In the genomic region with DNA sequence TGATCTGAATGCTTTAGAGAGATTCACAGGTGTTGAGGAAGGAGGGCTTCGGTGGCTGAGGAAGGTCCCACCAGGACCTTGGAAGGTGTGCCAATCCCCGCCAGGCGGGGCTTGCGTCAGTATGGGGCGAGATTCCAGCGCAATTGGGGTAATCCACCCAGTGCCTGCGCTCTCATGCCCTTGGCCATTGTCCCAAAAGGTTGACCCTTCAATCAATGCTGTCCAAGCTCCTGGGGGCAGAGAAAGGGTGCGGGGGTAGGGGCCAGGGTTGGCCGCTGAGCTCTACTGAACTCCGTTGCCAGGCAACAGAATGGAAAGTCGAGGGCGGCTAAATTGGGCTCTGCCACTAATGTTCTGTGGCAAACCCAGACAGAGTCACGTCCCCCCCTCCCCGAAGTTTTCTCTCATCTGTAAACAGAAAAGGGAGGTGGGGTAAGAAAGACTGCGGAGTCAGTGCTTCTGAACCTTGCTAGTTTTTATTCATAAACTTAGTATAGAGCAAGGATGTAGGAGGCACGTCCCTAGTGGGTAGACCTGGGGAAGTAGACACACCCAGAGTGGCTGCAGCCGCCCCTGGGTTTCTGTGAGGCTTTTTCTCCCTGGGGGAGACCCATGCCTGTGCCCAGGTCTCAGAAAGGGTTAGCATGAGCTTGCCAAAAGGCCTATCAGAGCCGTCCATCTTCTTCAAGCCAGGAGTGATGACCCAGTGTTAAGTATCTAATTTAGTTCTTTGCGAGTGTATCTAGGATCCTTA, we compare ENCODE assay signal across 9 mouse cellular contexts. TPM values are rescaled to one million over a fixed set of nuclear protein-coding genes. Genes with fewer than 3 reads are reported as not detected.
A peak's percentile ranks its signal among the peaks of the same experiment; 100 is the strongest.
DNase-seq lines count a peak whose midpoint lies in the region; ATAC-seq lines count a peak whose summit lies in the region.
"Had no signal": no experiment of that assay in that cellular context is flagged by ENCODE, and none has a peak within 500 bp of the region (broad histone marks: within the 10 kb centered on the region; RNA-seq: fewer than 3 reads in every experiment).

No protein-coding gene starts in this region.

- no peak for ATAC-seq in limb, embryonic 11.5 days (ENCODE audit: insufficient number of reproducible peaks, low FRiP score, low TSS enrichment, low read depth)

- H3K27me3 ChIP-seq in limb, embryonic 11.5 days (ENCODE audit: control insufficient read depth, insufficient read depth, low read length), result peaks cover 50% of the 10 kb centered on the region

- no peaks in the 10 kb centered on the region for H3K9me3 ChIP-seq in limb, embryonic 11.5 days (ENCODE audit: control insufficient read depth, low read length)

- H3K4me2 ChIP-seq in limb, embryonic 11.5 days (ENCODE audit: low read depth, severe bottlenecking), result no peak overlapping the region

- H3K9ac ChIP-seq in limb, embryonic 11.5 days (ENCODE audit: low read length), result no peak overlapping the region

- peaks cover 18% of the 10 kb centered on the region for H3K4me1 ChIP-seq in limb, embryonic 11.5 days (ENCODE audit: control insufficient read depth, insufficient read depth, low read length)

- H3K4me3 ChIP-seq in limb, embryonic 11.5 days (ENCODE audit: low read depth, low read length), result peak overlapping the region; percentile 36

- 7% methylated on average over 19 of the region's 19 CpGs for WGBS in limb, embryonic 11.5 days

- H3K36me3 ChIP-seq in limb, embryonic 11.5 days (ENCODE audit: control insufficient read depth, insufficient read depth, low read length), result no peaks in the 10 kb centered on the region

- H3K27ac ChIP-seq in limb, embryonic 11.5 days (replicated peaks; ENCODE audit: low read depth, low read length), result no peak overlapping the region

- DNase-seq in gastrocnemius, postnatal 25 days, result peak; percentile 13
- no peak for DNase-seq in gastrocnemius, postnatal 4 days (ENCODE audit: low spot score in 2 of 2)
- DNase-seq in embryo, embryonic 9.5 days (ENCODE audit: extremely low spot score), result peak; percentile 55
- DNase-seq in heart, postnatal 4 days, result peak; percentile 34
- DNase-seq in limb, embryonic 11.5 days (ENCODE audit: low spot score), result no peak
- peak; percentile 33 for DNase-seq in retina, postnatal 1 day
- no peak for DNase-seq in thymus, postnatal 0 days (ENCODE audit: low spot score)
- DNase-seq in right cerebral cortex, postnatal 25 days, result no peak

RNA-seq across cellular contexts. Expression of gene Bmp6, which starts 2.3 kb away (rescaled TPM):
- total RNA-seq in gastrocnemius, postnatal 25 days (2021), result 1 to 10 TPM; 8.5 to 8.8 TPM
- total RNA-seq in gastrocnemius, postnatal 4 days (2021), result 1 to 10 TPM; 8.6 to 8.9 TPM
- 10 to 100 TPM; 20.7 TPM for total RNA-seq in heart, postnatal 4 days (2021)
- polyA plus RNA-seq in limb, embryonic 11.5 days (2014; fragmentation: Nextera tagmentation; extraction: Ambion mirVana), result 0.47 and 0.52 TPM in 2 replicates
- polyA plus RNA-seq in thymus, postnatal 0 days (2015; fragmentation: Nextera tagmentation; extraction: Ambion mirVana), result 0.40 and 0.43 TPM in 2 replicates
- total RNA-seq: MEL had no signal

Comparison
In these comparisons a context has a peak if more than half of its experiments do, and no peak if none do; other contexts are left out.
1. DNase-seq: peak in gastrocnemius, postnatal 25 days (single experiment), embryo, embryonic 9.5 days (single experiment), heart, postnatal 4 days (single experiment) and retina, postnatal 1 day (single experiment); none in gastrocnemius, postnatal 4 days (0 of 2), limb, embryonic 11.5 days (single experiment), thymus, postnatal 0 days (single experiment) and right cerebral cortex, postnatal 25 days (single experiment).